Comparison of ENCODE assay signal across 8 mouse cellular contexts in the genomic region with DNA sequence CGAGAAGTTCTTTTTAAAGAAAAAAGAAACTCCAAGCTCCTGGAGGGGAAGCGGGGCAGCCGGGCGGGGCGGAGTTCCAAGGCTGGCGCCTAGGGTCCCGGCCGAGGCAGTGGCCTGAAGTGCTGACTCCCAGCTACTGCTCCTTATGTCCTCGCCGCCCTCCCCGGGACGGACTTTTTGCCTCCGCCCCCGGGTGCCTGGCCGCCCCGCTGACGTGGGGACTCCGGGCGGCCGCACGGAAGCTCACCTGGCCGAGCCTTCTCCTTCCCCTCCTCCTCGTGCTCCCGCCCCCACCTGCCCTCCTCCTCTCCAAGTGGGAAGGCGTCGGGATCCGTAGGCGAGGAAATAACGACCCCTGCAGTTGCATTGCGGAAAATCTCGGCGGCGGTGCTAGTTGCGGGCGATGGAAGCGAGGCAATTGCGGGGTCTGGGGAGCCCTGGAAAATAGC. TPM values are rescaled to one million over a fixed set of nuclear protein-coding genes. Genes with fewer than 3 reads are reported as not detected.
A peak's percentile ranks its signal among the peaks of the same experiment; 100 is the strongest.
DNase-seq lines count a peak whose midpoint lies in the region; ATAC-seq and TF ChIP-seq lines count a peak whose summit lies in the region.

No protein-coding gene starts in this region.

- H3K27ac ChIP-seq in liver, embryonic 12.5 days: no peak overlapping the region
- no peak overlapping the region for H3K27ac ChIP-seq in liver, postnatal 0 days (ENCODE audit: low read depth)
- H3K27ac ChIP-seq in hindbrain, embryonic 11.5 days (ENCODE audit: low read depth, low read length): no peak overlapping the region
- H3K27ac ChIP-seq in liver, embryonic 13.5 days: no peak overlapping the region
- no peak overlapping the region for H3K27ac ChIP-seq in stomach, embryonic 16.5 days (ENCODE audit: low read length)

- no peak for TF ChIP-seq CTCF in liver, postnatal 0 days (IDR thresholded peaks at IDR 0.05; ENCODE audit: low read depth)

- H3K27me3 ChIP-seq in liver, embryonic 12.5 days (replicated peaks): peaks cover 64% of the 10 kb centered on the region
- peaks cover 45% of the 10 kb centered on the region for H3K27me3 ChIP-seq in liver, postnatal 0 days (ENCODE audit: insufficient read depth, low read length)
- H3K27me3 ChIP-seq in hindbrain, embryonic 11.5 days (ENCODE audit: control insufficient read depth, insufficient read depth, low read length): peaks cover 32% of the 10 kb centered on the region
- H3K27me3 ChIP-seq in liver, embryonic 13.5 days: peaks cover 56% of the 10 kb centered on the region
- peaks cover 52% of the 10 kb centered on the region for H3K27me3 ChIP-seq in stomach, embryonic 16.5 days (ENCODE audit: control insufficient read depth, insufficient read depth, low read length)

- 3% methylated on average over 34 of the region's 37 CpGs for WGBS in liver, embryonic 12.5 days (ENCODE audit: insufficient replicate concordance)
- WGBS in liver, postnatal 0 days (ENCODE audit: insufficient replicate concordance): 2% methylated on average over 30 of the region's 37 CpGs
- WGBS in hindbrain, embryonic 11.5 days: under 1% methylated on average over 37 of the region's 37 CpGs
- WGBS in liver, embryonic 13.5 days (ENCODE audit: insufficient replicate concordance): 1% methylated on average over 35 of the region's 37 CpGs
- WGBS in stomach, embryonic 16.5 days: 1% methylated on average over 37 of the region's 37 CpGs

- H3K9me3 ChIP-seq in liver, embryonic 12.5 days (replicated peaks): no peaks in the 10 kb centered on the region
- H3K9me3 ChIP-seq in liver, postnatal 0 days (ENCODE audit: low read length): no peaks in the 10 kb centered on the region
- H3K9me3 ChIP-seq in hindbrain, embryonic 11.5 days (ENCODE audit: control insufficient read depth, low read length): no peaks in the 10 kb centered on the region
- no peaks in the 10 kb centered on the region for H3K9me3 ChIP-seq in liver, embryonic 13.5 days (replicated peaks)
- H3K9me3 ChIP-seq in stomach, embryonic 16.5 days (replicated peaks; ENCODE audit: control insufficient read depth, low read length): no peaks in the 10 kb centered on the region

- H3K9ac ChIP-seq in liver, embryonic 12.5 days: no peak overlapping the region
- no peak overlapping the region for H3K9ac ChIP-seq in liver, postnatal 0 days (replicated peaks)
- peak overlapping the region; percentile 34 for H3K9ac ChIP-seq in hindbrain, embryonic 11.5 days (ENCODE audit: low read depth, low read length)
- no peak overlapping the region for H3K9ac ChIP-seq in liver, embryonic 13.5 days
- H3K9ac ChIP-seq in stomach, embryonic 16.5 days (ENCODE audit: low read length): no peak overlapping the region

- peak overlapping the region; percentile 52 for H3K4me2 ChIP-seq in liver, embryonic 12.5 days
- no peak overlapping the region for H3K4me2 ChIP-seq in liver, postnatal 0 days (ENCODE audit: low read depth, low read length)
- peak overlapping the region; percentile 98 for H3K4me2 ChIP-seq in hindbrain, embryonic 11.5 days (replicated peaks; ENCODE audit: low read depth, low read length)
- H3K4me2 ChIP-seq in liver, embryonic 13.5 days: peak overlapping the region; percentile 43
- H3K4me2 ChIP-seq in stomach, embryonic 16.5 days (ENCODE audit: low read depth, low read length): peak overlapping the region; percentile 60

- H3K4me1 ChIP-seq in liver, embryonic 12.5 days: 0 out of 2 replicates have a peak, but pooled peaks cover 9% of the 10 kb centered on the region
- no peaks in the 10 kb centered on the region for H3K4me1 ChIP-seq in liver, postnatal 0 days (ENCODE audit: insufficient read depth)
- H3K4me1 ChIP-seq in hindbrain, embryonic 11.5 days (replicated peaks; ENCODE audit: control insufficient read depth, insufficient read depth, low read length): 0 out of 2 replicates have a peak, but pooled peaks cover 6% of the 10 kb centered on the region
- no peaks in the 10 kb centered on the region for H3K4me1 ChIP-seq in liver, embryonic 13.5 days (replicated peaks)
- H3K4me1 ChIP-seq in stomach, embryonic 16.5 days (ENCODE audit: control insufficient read depth, insufficient read depth, low read length): 0 out of 2 replicates have a peak, but pooled peaks cover 8% of the 10 kb centered on the region

- no peak for ATAC-seq in liver, embryonic 12.5 days
- ATAC-seq in liver, postnatal 0 days: no peak
- peak; percentile 63 for ATAC-seq in hindbrain, embryonic 11.5 days (ENCODE audit: low FRiP score)
- ATAC-seq in liver, embryonic 13.5 days (ENCODE audit: low read depth): no peak
- ATAC-seq in stomach, embryonic 16.5 days (ENCODE audit: insufficient read depth, low FRiP score): no peak

- no peak for TF ChIP-seq EP300 in liver, postnatal 0 days (IDR thresholded peaks at IDR 0.05; ENCODE audit: low read depth)

- peak overlapping the region; percentile 25 for H3K4me3 ChIP-seq in liver, embryonic 12.5 days
- H3K4me3 ChIP-seq in liver, postnatal 0 days (ENCODE audit: low read depth, low read length): no peak overlapping the region
- peak overlapping the region; percentile 58 for H3K4me3 ChIP-seq in hindbrain, embryonic 11.5 days (ENCODE audit: low read depth, low read length)
- peak overlapping the region; percentile 23; the same call in 1 of the 2 replicates for H3K4me3 ChIP-seq in liver, embryonic 13.5 days (replicated peaks)
- H3K4me3 ChIP-seq in stomach, embryonic 16.5 days (replicated peaks; ENCODE audit: low read length): peak overlapping the region; percentile 42

- no peaks in the 10 kb centered on the region for H3K36me3 ChIP-seq in liver, embryonic 12.5 days
- no peaks in the 10 kb centered on the region for H3K36me3 ChIP-seq in liver, postnatal 0 days (replicated peaks; ENCODE audit: insufficient read depth, low read length)
- no peaks in the 10 kb centered on the region for H3K36me3 ChIP-seq in hindbrain, embryonic 11.5 days (ENCODE audit: control insufficient read depth, insufficient read depth, low read length)
- H3K36me3 ChIP-seq in liver, embryonic 13.5 days: no peaks in the 10 kb centered on the region
- H3K36me3 ChIP-seq in stomach, embryonic 16.5 days (ENCODE audit: control insufficient read depth, insufficient read depth, low read length): no peaks in the 10 kb centered on the region

- DNase-seq in liver, postnatal 0 days: no peak
- DNase-seq in cerebellum, postnatal 25 days: peak; percentile 85 to 89
- no peak for DNase-seq in hindbrain, embryonic 11.5 days (ENCODE audit: low spot score)
- no peak for DNase-seq in liver, embryonic 13.5 days
- no peak for DNase-seq in urinary bladder, adult 18-20 months (ENCODE audit: low spot score in 2 of 2)
- no peak for DNase-seq in kidney, adult 11 months

RNA-seq across cellular contexts. Expression of a gene that starts 1.1 kb away (rescaled TPM):
- 0.05 and 0.07 TPM in 2 replicates for polyA plus RNA-seq in liver, embryonic 12.5 days (2016; fragmentation: Nextera tagmentation; extraction: Ambion mirVana)
- 0.04 TPM in 1 of 2 replicates, not detected in the other for polyA plus RNA-seq in liver, postnatal 0 days (2015; fragmentation: Nextera tagmentation; extraction: Ambion mirVana)
- 4.9 and 5.8 TPM in 2 replicates for polyA plus RNA-seq in hindbrain, embryonic 11.5 days (2014; fragmentation: Nextera tagmentation; extraction: Ambion mirVana)
- polyA plus RNA-seq in liver, embryonic 13.5 days (2015; fragmentation: Nextera tagmentation; extraction: Ambion mirVana): 0.06 TPM in 1 of 2 replicates, not detected in the other
- 0.13 and 0.31 TPM in 2 replicates for polyA plus RNA-seq in stomach, embryonic 16.5 days (2015; fragmentation: Nextera tagmentation; extraction: Ambion mirVana)

Comparison
In these comparisons a context has a peak if more than half of its experiments do, and no peak if none do; other contexts are left out.
1. DNase-seq: peak in cerebellum, postnatal 25 days (2 of 2); none in liver, postnatal 0 days (single experiment), hindbrain, embryonic 11.5 days (single experiment), liver, embryonic 13.5 days (single experiment), urinary bladder, adult 18-20 months (0 of 2) and kidney, adult 11 months (single experiment).